Mouse (Mus musculus) monocyte, adult 5-6 weeks (primary cell): ENCODE data around the gene Tmem14a. TPM values are rescaled to one million over a fixed set of nuclear protein-coding genes. Genes with fewer than 3 reads are reported as not detected.
"Not testable (repeated sequence)": the region's sequence is repeated elsewhere in the genome, so short reads cannot be mapped to it uniquely, and the experiment has no call there.

Experiments
- ATAC-seq: fragments of 153-309, 156-312 bp; replicated peaks from 2 replicates; pipeline ENCODE4 v1.8.0; 2017; ENCODE audit warnings: mild to moderate bottlenecking; ENCODE audit not compliant: low TSS enrichment, insufficient number of reproducible peaks, severe bottlenecking, poor library complexity, low FRiP score
- total RNA-seq: library from RNA; stranded (forward); fragments of 200-1000, 200-491, 200-594 nt; gene quantifications from 3 replicates; pipeline ENCODE4 v1.2.3, GENCODE M21; 2017

Gene Tmem14a
- 0.76 to 3.4 TPM (median 1.2 TPM) in 3 replicates for total RNA-seq

DNA sequence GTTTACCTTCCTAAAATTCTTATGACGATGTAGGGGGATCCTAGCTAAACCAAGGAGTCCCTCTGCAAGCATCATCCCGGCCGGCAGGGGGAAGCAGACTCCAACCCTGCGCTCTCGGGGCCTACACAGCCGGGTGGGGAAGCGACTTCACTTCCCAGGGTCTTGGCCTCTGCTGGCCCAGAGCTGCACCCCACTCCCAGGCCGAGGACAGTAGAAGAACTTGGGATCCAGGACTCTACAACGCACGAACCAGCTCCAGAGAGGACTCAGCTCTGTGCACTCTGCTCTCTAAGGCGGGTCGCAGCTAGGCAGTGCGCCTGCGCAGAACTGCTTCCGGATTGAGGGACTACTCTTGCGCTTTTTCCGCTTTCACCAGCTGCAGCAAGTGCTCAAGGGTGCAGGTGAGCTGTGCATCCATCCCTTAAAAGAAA is at the start of gene Tmem14a:
Gene Tmem14a, plus strand, starts transcription at position 87 of the 431 bp plus-strand sequence.
- peak; percentile 86 for ATAC-seq

DNA sequence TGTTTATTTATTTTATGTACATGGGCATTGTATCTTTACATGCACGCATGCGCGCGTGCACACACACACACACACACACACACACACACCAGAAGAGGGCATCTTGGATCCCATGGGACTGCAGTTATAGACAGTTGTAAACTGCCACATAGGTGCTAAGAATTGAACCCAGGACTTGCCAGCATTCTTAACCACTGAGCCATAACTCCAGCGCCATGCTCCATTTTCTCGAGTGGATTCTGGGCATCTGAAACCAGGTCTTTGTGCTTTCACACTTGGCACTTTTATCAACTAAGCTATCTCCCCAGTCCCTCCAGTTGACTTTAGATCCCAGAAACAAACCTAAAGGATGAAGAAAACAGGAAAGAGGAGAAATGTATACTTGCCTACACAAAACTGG is 33.2 kb upstream of the Tmem14a start:
- ATAC-seq = no peak

DNA sequence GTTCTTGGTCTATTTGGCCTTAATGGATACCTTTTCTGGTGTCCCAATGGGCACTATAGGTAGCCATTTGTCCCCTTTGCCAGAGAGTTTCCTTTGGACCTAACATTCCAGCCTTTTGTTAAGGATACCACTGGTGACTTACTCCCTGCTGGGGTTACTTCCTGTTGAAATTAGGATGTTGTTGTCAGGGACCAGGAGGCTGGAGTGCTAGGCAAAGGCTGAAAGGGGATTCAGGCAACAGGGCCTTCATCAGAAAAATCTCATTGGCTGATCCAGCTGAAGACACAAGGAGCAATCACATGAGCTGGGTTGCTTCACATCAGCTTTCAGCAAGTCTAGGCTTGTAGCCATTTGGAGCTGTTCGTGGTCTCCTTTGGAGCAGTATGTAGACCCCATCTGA is 12.1 kb upstream of the Tmem14a start:
- ATAC-seq = no peak

DNA sequence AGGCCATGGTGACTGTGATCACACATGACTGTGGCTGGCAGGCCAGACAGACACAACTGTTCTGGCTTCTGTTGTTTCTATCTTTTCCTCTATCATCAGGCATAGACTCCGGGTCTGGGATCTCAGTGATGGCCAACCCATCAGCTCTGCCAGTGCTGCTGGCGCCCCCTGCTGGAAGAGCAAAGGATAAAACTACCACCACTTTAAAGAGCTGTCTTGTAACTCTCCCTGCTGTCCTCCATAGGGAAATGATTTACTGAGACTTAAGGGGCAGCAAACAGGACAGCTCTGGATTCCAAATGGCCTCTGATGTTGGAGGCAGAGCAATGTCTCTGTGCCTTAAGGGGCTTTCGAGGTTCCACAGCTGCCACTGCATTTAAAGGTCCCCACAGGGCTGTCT is 4.8 kb upstream of the Tmem14a start:
- not testable (repeated sequence) for ATAC-seq

DNA sequence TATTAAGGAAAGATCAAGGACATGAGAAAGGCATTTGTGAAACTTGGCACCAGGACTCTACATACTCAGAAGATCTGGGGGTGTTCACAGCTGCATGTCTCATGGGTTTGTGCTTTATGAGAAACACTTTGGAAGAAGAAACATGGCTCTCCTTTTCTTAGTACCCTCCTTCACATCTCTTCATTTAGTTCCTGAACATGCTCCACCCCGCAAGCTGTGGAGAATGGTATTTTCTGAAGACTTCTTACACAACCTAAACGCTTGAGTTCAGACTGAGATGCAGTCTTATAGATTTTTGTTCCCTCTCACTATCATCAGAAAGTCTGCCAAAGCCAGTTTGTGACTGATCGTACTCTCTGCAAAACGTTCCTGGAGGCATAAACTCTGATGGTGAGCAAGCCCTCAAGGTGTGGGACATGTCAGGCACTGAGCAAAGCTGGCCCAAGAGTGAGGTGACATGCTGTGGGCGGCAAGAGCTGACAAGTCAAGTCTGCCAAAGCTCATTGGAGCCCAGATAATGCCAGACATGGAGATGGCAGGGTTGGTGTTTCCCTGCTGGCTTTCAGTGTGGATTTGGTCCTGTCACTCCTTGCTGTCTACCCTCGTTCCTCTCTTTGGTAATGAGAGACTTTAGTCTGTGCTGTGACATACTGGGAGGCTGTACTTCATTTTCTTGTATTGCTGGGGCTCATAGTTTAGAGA is 4.2 kb upstream of the Tmem14a start:
- not testable (repeated sequence) for ATAC-seq

DNA sequence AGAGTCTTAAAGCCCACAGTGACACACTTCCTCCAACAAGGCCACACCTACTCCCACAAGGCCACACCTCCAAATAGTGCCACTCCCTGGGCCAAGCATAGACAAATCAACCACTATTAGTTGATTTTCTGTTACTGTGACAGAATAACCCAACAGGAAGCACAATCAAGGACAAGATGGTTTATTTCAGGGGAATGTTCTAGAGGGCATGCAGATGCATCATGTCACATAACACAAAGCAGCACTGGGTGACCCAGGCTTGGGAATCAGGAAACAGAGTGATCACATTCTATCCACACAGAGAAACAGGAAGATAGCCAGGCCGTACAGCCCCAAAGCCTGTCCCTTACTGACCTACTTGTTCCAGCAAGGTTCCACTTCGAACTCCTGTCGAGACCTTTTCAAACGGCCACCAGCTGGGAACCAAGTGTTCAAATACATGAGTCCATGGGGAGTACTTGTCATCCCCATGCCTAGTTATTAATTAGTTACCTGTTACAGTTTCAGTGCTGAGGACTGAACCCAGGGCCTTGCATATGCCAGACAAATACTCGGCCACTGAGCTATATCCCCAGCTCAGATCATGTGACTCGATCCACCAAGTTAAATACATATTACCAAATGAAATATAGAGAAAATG is 9.5 kb downstream of the Tmem14a start:
- ATAC-seq = no peak

DNA sequence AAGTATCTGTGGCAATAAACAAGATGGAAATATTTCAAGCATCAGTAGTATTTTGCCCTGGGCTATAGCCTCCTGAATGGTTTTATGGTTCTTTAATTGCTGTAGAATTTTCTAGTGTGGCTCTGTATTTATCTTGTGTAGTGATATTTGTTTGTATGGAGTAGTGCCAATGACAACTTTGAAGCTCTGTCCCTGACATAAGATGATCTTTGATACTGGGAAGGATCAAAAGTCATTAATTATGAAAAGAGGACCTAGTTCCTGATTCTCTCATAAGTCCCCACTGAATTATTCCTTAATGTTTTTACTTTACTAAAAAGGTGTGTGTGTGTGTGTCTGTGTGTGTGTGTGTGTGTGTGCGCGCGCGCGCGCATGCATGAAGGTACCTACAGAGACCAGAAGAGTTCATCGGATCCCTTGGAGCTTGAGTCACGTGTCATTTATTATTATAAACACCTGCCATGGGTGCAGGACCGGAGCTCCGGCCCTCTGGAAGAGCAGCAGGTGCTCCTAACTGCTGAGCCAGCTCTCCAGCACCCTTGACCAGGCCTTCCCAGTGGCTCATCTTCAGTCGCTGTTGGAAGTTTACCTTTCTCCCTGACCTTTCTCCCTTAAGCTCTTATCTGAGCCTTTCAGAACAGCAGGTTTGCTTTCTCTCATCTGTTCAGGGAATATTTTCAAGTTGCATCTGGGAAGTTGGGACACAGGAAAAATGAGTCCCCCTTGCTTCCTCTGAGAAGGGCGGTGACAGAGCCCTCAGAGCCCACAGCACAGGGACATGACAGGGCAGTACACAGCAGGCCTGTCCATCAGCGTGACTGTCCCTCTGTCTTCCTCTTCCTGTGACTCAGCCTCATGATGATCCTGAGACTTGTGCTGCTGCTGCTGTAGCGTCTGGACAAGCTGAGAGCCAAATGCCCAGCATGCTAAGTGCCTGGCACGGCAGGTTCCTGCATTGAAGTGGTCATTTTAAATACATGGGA is 10.7 kb downstream of the Tmem14a start:
- ATAC-seq = not testable (repeated sequence)

DNA sequence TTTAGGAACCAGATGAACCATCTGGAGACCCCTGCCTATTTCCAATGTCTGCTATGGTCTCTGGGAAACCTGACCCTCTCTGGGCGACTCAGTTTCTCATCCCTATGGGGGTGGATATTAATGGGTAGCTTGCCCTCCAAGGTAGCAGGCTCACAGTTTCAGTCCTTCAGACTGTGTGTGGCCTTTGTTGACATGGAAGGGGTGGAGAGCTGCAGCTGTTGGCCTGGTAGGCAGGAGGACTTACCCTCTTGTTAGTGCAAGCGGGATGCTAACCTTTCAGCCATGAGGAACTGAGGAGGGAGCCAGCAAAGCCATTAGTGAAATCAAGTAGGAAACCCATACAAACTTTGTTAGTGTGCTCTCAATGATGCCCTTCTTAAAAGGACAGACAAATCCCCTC is 12.0 kb downstream of the Tmem14a start:
- ATAC-seq = no peak

DNA sequence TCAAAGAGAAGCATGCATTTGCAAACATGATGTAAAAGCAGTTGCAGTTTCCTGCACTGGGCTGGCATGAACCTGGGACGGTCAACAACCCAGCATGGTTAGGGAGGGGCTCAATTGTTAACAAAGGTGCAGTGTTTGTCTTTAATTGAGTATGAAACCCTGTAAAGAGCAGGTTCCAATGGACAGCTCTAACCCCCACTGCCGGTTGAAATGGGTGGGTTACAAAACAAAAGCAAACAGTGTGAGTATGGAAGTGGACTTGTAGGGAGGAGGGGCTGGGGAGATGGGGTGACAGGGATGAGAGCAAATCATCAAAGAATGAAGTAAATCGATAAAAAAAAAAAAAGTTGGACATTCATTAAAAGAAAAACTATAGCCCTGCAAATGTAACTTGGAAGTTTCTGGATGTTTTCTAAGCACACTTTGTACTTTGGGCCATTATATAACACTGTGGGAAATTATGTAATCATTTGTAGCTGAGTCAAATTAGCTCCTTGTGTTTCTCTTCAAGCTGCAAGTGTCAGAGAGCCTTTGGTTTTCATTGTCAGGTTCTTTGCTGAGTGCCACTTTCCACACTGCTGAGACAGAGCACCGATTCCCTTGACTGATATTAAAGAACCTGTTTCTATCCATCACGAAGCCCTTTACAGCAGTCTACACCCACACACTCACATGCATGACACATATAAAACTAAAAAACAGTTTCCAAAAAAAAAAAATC is 13.5 kb downstream of the Tmem14a start:
- ATAC-seq = no peak

DNA sequence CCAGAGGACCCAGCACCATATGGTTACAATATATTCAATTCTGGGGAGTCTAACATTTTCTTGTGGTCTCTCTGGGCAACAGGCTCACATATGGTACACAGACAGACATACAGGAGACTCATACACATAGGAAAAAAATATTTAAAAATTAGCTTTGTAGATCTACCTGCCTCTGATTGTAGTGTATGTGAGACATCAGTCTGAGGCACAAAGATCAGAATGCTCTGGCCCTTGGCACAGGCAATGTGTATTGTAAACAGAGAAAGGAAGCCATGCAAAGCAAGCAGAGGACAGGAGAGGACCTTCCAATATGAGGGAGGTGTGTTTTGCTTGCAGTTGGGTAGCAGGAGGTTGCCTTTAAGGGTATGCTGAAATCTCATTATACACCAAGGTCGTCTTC is 14.1 kb downstream of the Tmem14a start:
- no peak for ATAC-seq

DNA sequence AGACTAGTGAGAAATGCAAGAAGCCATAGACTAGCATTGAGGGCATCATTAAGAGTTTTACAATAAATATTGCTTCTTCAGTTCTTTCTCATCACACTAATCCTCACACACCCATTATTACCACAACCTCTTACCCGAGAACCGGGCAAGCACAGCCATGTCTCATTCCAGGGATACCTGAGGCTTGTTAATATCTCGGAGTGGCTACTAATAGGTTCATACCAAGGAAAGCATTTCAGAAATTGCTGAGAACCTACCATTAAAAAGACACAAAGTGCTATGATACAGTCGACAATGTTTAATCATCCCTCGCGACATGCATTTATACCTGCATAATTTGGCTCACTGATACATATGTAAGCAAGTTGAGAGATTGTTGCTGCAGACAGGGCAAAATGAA is 17.0 kb downstream of the Tmem14a start:
- no peak for ATAC-seq

DNA sequence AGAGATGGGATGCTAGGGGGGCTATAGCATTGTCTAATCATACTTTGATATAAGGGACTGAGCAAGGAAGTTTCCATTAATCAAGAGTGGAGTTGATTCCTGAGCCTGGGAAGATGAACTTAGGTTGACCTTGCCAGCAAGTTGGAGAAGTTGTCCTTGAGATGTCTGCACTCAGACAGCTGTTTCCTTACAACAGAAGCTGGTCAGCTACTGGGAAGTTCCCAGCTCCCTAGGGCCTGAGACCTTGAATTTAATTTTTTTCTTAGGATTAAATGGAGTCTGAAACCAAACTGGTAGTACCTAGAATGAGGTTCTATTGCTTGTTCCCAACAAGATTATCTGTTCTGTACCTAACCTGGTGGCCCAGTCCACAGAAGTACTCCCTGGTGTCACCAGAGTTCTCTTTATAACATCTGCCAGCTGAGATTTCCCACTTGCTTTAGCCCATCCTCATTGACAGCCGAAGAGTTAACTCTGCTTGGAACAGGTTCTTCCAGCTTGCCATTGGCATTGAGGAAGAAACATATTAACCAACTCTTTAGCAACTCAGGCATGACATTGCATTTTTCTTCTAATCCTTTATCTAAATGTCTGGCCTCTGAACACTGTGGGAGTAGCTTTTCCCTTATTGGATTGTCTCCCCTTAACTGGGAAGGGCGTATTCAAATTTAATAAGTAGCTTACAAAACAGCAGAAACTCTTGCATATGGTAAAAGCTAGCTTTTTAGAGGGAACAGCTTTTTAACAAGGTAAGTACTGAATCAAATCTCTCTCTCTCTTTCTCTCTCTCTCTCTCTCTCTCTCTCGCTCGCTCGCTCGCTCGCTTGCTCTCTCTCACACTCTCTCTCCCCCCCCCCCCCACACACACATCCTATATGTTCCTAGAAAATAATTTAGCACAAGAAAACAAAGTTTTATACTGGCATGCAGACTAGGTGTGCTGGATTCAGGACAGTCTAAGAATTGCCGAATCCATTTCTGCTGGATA is 21.8 kb downstream of the Tmem14a start, which contains the start of gene Gsta3:
Gene Gsta3, plus strand, starts transcription at position 679 of the 988 bp plus-strand sequence.
- no peak for ATAC-seq

DNA sequence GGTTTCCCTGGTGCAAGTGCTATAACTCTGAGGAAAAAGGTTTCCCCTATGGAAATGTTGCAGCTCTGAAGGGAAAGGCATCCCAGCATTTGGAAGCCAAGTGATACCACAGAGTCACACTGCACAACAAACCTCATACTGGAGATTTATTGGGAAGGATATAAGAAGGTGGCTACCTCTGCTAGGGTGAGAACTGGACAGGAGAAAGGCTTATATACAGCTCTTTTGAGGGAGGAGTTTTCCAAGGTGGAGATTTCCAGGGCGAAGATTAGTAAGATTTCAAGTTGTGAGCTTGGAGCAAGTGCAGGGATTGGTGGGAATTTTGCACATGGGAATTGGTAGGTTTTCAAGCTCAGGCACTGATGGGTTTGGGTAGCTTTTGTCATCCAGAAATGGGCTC is 22.7 kb downstream of the Tmem14a start:
- no peak for ATAC-seq

DNA sequence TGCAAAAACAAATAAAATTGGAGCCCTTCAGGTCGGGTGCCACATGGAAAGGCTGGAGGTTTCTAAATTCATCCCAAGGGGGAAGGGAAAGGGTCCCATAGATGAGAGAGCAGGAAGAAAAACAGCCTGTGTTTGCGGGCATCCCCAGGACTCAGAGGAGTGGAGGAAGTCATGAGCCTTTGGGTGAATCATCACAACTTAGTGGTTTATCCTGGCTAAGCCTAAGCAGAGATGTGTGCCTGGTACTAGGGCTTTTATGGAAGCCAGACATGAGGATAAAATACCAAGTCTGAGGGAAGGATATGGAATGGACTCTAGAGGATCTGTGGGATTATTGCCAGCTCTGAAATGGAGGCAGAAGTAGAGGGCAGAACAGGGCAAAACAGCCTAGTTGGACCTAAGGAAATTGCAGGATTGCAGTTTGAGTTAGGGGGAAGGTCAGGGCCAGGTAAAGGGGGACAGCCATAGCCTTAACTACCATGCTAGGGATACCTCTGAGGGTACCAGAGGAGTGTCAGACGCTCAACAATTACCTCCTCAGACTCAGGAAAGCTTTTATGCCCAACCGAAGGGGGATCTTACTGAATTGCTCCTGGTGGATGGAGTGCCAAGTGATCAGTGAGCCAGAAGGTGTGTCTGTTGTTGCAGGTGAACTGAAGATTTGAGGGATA is 26.1 kb downstream of the Tmem14a start:
- ATAC-seq = no peak

DNA sequence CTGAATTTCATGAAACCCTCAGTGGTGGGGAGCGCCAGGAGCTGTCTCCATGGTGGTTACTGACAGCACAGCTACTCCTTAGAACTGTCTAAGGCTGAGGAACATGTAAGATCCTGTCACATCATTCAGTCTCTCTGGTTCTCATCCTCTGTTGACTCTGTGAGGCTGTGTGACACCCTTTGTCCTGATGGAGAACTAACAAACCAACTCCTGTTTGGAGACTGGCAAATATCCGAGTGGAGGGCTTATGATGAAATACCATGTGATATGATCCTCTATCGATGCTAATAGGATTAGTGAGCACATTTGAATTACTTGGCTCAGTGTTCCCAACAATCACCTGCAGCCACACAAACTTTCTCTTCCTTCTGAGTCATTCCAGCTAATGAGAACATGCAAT is 27.8 kb downstream of the Tmem14a start:
- ATAC-seq = no peak

DNA sequence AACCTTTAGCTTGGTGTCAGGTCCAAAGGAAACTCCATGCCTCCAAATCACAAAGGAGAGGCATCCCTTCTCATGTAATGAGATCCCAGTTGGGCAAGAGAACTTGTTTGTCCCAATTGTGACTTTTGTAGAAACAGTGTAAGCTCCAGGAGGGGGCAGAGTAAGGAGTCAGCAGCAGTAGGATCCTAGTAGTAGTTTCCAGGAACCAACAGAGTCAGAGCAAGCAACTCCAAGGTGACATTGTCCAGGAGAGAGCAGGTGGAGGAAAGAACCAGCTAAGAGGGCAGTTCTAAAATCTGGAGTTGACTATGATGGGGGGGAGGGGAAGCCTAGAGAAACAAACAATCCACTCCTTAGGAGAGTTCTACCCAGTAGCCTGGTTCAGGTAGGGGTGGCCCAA is 29.5 kb downstream of the Tmem14a start:
- no peak for ATAC-seq
